Mouse (Mus musculus) CH12.LX (cell line): Measurements from ENCODE around the gene Ank2. TPM values are rescaled to one million over a fixed set of nuclear protein-coding genes. Genes with fewer than 3 reads are reported as not detected.

Experiments
- DNase-seq: peaks from one replicate; pipeline ENCODE4 v3.0.0-alpha.2; 2013; ENCODE audit errors: extremely low read depth
- H3K27ac ChIP-seq: 2 replicates; pipeline ENCODE4 v1.5.1; 2012; ENCODE audit warnings: low read depth, mild to moderate bottlenecking, control low read depth, moderate library complexity; ENCODE audit not compliant: insufficient read depth
- H3K27me3 ChIP-seq: replicated peaks from 2 replicates; pipeline ENCODE3; 2012; ENCODE audit warnings: inconsistent platforms
- H3K36me3 ChIP-seq, 2 experiments: replicated peaks in 1 of 2; 2 replicates each; pipeline versions ENCODE3 to v1.6.1; 2012; ENCODE audit warnings: inconsistent platforms in 1 of 2, low read length in 1 of 2, mild to moderate bottlenecking in 1 of 2, mixed read lengths in 1 of 2, moderate library complexity in 1 of 2; ENCODE audit not compliant: control insufficient read depth in 1 of 2, insufficient read depth in 1 of 2
- H3K4me1 ChIP-seq, 2 experiments: 2 replicates each; pipeline ENCODE4 v1.6.1; 2012; ENCODE audit warnings: inconsistent platforms in 1 of 2, moderate library complexity in 1 of 2; ENCODE audit not compliant: insufficient read depth in 2 of 2, control insufficient read depth in 1 of 2
- H3K4me2 ChIP-seq: 2 replicates; pipeline ENCODE4 v1.6.1; 2012; ENCODE audit warnings: low read depth, mild to moderate bottlenecking, control low read depth; ENCODE audit not compliant: poor library complexity, insufficient read depth, severe bottlenecking
- H3K4me3 ChIP-seq, 3 experiments: fragments of 150-350 bp in 1 of 3; sonication (generic) in 1 of 3; replicated peaks in 1 of 3; 2 replicates each; pipeline versions ENCODE3 to v1.5.1; 2011 to 2012; ENCODE audit warnings: low read depth in 2 of 3, low read length in 2 of 3, mild to moderate bottlenecking in 2 of 3, moderate library complexity in 2 of 3, control low read depth in 1 of 3, improper control_type of control experiment in 1 of 3, inconsistent platforms in 1 of 3, mixed read lengths in 1 of 3; ENCODE audit not compliant: poor library complexity in 1 of 3
- H3K79me2 ChIP-seq: replicated peaks from 2 replicates; pipeline ENCODE4 v1.6.1; 2012; ENCODE audit warnings: mild to moderate bottlenecking, moderate library complexity; ENCODE audit not compliant: control insufficient read depth, poor library complexity, insufficient read depth, severe bottlenecking; ENCODE audit errors: extremely low read depth
- H3K9ac ChIP-seq: 2 replicates; pipeline ENCODE4 v1.6.1; 2012; ENCODE audit warnings: low read depth, mild to moderate bottlenecking, control low read depth, moderate library complexity; ENCODE audit not compliant: insufficient read depth
- H3K9me3 ChIP-seq: replicated peaks from 2 replicates; pipeline ENCODE3; 2012; ENCODE audit warnings: low read length, inconsistent platforms, mixed read lengths
- CHD1 ChIP-seq: IDR thresholded peaks from 2 replicates; pipeline ENCODE4 v1.6.1; 2012; ENCODE audit warnings: low read depth, low read length, improper control_type of control experiment, inconsistent platforms
- E2F4 ChIP-seq: IDR thresholded peaks from 2 replicates; pipeline ENCODE4 v1.6.1; 2011; ENCODE audit warnings: low read depth, low read length, improper control_type of control experiment; ENCODE audit not compliant: insufficient replicate concordance
- ELF1 ChIP-seq: IDR thresholded peaks from 2 replicates; pipeline ENCODE4 v1.6.1; 2014; ENCODE audit warnings: low read depth, mild to moderate bottlenecking, inconsistent platforms, low read length, improper control_type of control experiment
- ETS1 ChIP-seq: conservative IDR thresholded peaks from 2 replicates; pipeline ENCODE4 v1.6.1; 2012; ENCODE audit warnings: low read depth, mild to moderate bottlenecking, inconsistent platforms, low read length, improper control_type of control experiment, moderate library complexity
- GABPA ChIP-seq: IDR thresholded peaks from 2 replicates; pipeline ENCODE4 v1.6.1; 2012; ENCODE audit warnings: low read depth, low read length, improper control_type of control experiment, inconsistent platforms; ENCODE audit not compliant: insufficient replicate concordance
- HCFC1 ChIP-seq: IDR thresholded peaks from 2 replicates; pipeline ENCODE4 v1.6.1; 2012; ENCODE audit warnings: low read depth, mild to moderate bottlenecking, inconsistent platforms, low read length, improper control_type of control experiment
- JUND ChIP-seq: conservative IDR thresholded peaks from 2 replicates; pipeline ENCODE4 v1.6.1; 2011; ENCODE audit warnings: low read depth, low read length, improper control_type of control experiment
- KAT2A ChIP-seq: IDR thresholded peaks from 2 replicates; pipeline ENCODE4 v1.6.1; 2012; ENCODE audit warnings: low read length, improper control_type of control experiment, inconsistent platforms; ENCODE audit not compliant: insufficient replicate concordance
- MAX ChIP-seq: IDR thresholded peaks from 2 replicates; pipeline ENCODE4 v1.6.1; 2011; ENCODE audit warnings: low read length, improper control_type of control experiment
- MAZ ChIP-seq: IDR thresholded peaks from 2 replicates; pipeline ENCODE4 v1.6.1; 2012; ENCODE audit warnings: low read depth, mild to moderate bottlenecking, inconsistent platforms, low read length, improper control_type of control experiment, moderate library complexity
- MYC ChIP-seq: IDR thresholded peaks from 2 replicates; pipeline ENCODE4 v1.6.1; 2011; ENCODE audit warnings: low read depth, mild to moderate bottlenecking, improper control_type of control experiment, low read length
- NRF1 ChIP-seq: IDR thresholded peaks from 2 replicates; pipeline ENCODE4 v1.6.1; 2014; ENCODE audit warnings: low read depth, mild to moderate bottlenecking, inconsistent platforms, low read length, improper control_type of control experiment, moderate library complexity
- POLR2A ChIP-seq: IDR thresholded peaks from 2 replicates; pipeline ENCODE4 v1.6.1; 2011; ENCODE audit warnings: low read depth, mild to moderate bottlenecking, improper control_type of control experiment, low read length
- RCOR1 ChIP-seq: conservative IDR thresholded peaks from 2 replicates; pipeline ENCODE4 v1.6.1; 2012; ENCODE audit warnings: low read depth, mild to moderate bottlenecking, inconsistent platforms, low read length, improper control_type of control experiment
- SIN3A ChIP-seq: IDR thresholded peaks from 2 replicates; pipeline ENCODE4 v1.6.1; 2012; ENCODE audit warnings: low read length, improper control_type of control experiment, inconsistent platforms
- TCF12 ChIP-seq: IDR thresholded peaks from 2 replicates; pipeline ENCODE4 v1.6.1; 2014; ENCODE audit warnings: low read depth, mild to moderate bottlenecking, inconsistent platforms, low read length, improper control_type of control experiment
- USF1 ChIP-seq: IDR thresholded peaks from 2 replicates; pipeline ENCODE4 v1.6.1; 2014; ENCODE audit warnings: low read depth, mild to moderate bottlenecking, inconsistent platforms, low read length, improper control_type of control experiment
- USF2 ChIP-seq: conservative IDR thresholded peaks from 2 replicates; pipeline ENCODE4 v1.6.1; 2011; ENCODE audit warnings: low read depth, low read length, improper control_type of control experiment
- ZNF384 ChIP-seq: IDR thresholded peaks from 2 replicates; pipeline ENCODE4 v1.6.1; 2012; ENCODE audit warnings: low read depth, low read length, improper control_type of control experiment, inconsistent platforms
- dilution Hi-C: fragments of 300-500 bp; cut with MboI; formaldehyde crosslinking; loops from 2 replicates; pipeline ENCODE4 v1.14.3; 2020; ENCODE audit warnings: low sequenced_read_pairs; ENCODE audit not compliant: extremely low pct_unique_long_range_greater_than_20kb, extremely low pct_ligation_motif_present
- in situ Hi-C: fragments of 300-500 bp; cut with MboI; formaldehyde crosslinking; loops from 3 replicates; pipeline ENCODE4 v1.14.3; 2019; ENCODE audit warnings: low sequenced_read_pairs, low pct_ligation_motif_present, low pct_unique_long_range_greater_than_20kb, mixed read lengths
- polyA plus RNA-seq: library from polyadenylated mRNA; unstranded; fragments of >175 nt; gene quantifications from 2 replicates; pipeline ENCODE4 v1.2.1, GENCODE M21; 2012; ENCODE audit warnings: low read depth; ENCODE audit not compliant: insufficient read length
- total RNA-seq, 2 experiments: library from RNA; depleted of rRNA; stranded (reverse); fragments of 300-350 nt in 1 of 2; fragments of >200 nt in 1 of 2; gene quantifications; 2 replicates each; pipeline ENCODE4 v1.2.3; 2012 to 2014

The Ank2 gene
- total and polyA plus RNA-seq, 3 experiments: 3.9 to 20.9 (median 12.2) TPM

GRCm38 (mm10) chr3:127525188-127525819 is 26.2 kb upstream of the Ank2 start:
- no peaks in the 10 kb centered on the region for H3K9me3 ChIP-seq
- DNase-seq: no peak
- no peaks in the 10 kb centered on the region for H3K79me2 ChIP-seq
- dilution Hi-C loops: no loop called here
- TF ChIP-seq MAZ (no peak), NRF1 (no peak)
- H3K4me1 ChIP-seq: peaks cover 4 to 16% of the 10 kb centered on the region in 2 experiments
- no peaks in the 10 kb centered on the region for H3K27me3 ChIP-seq
- no peaks in the 10 kb centered on the region for H3K36me3 ChIP-seq
- H3K9ac ChIP-seq: no peak overlapping the region
- in situ Hi-C loops: loop anchor here (25.0 kb wide), 1 partner anchor 188 kb away; no protein-coding TSS in a partner anchor
- no peak overlapping the region for H3K4me2 ChIP-seq
- H3K4me3 ChIP-seq: no peak overlapping the region
- H3K27ac ChIP-seq: no peak overlapping the region

- H3K79me2 ChIP-seq: no peaks in the 10 kb centered on the region
- H3K4me1 ChIP-seq: peaks cover 4 to 16% of the 10 kb centered on the region in 2 experiments
- no peak overlapping the region for H3K27ac ChIP-seq
- DNase-seq: no peak
- H3K36me3 ChIP-seq: no peaks in the 10 kb centered on the region
- no peak overlapping the region for H3K4me2 ChIP-seq
- no peaks in the 10 kb centered on the region for H3K9me3 ChIP-seq
- H3K4me3 ChIP-seq: no peak overlapping the region
- no peak for TF ChIP-seq JUND
- no peak for TF ChIP-seq POLR2A
- no peak for TF ChIP-seq HCFC1
- TF ChIP-seq SIN3A: no peak
- no peaks in the 10 kb centered on the region for H3K27me3 ChIP-seq
- no peak overlapping the region for H3K9ac ChIP-seq
- in situ Hi-C loops (no loop called here), dilution Hi-C loops (no loop called here)
These were observed 22.0 kb upstream of the Ank2 start for GRCm38 (mm10) chr3:127521156-127521555.

- no peaks in the 10 kb centered on the region for H3K79me2 ChIP-seq
- no peak for DNase-seq
These were observed 21.1 kb upstream of the Ank2 start for GRCm38 (mm10) chr3:127520300-127520699.

GRCm38 (mm10) chr3:127515251-127515650 is 16.1 kb upstream of the Ank2 start:
- Histone ChIP-seq H3K27ac (no peak overlapping the region), H3K36me3 (no peaks in the 10 kb centered on the region), H3K27me3 (no peaks in the 10 kb centered on the region), H3K9me3 (no peaks in the 10 kb centered on the region), H3K4me2 (no peak overlapping the region), H3K9ac (no peak overlapping the region), H3K4me3 (no peak overlapping the region), H3K4me1 (peaks cover 14 to 31% of the 10 kb centered on the region in 2 experiments), H3K79me2 (no peaks in the 10 kb centered on the region)
- dilution Hi-C loops (no loop called here), in situ Hi-C loops (no loop called here)
- no peak for DNase-seq
- TF ChIP-seq MYC (no peak), E2F4 (no peak), GABPA (no peak), SIN3A (no peak), TCF12 (no peak), NRF1 (no peak), ELF1 (no peak), RCOR1 (no peak), USF2 (no peak), MAX (no peak), ZNF384 (no peak), ETS1 (no peak), JUND (no peak), USF1 (no peak), KAT2A (no peak)

More at GRCm38 (mm10) chr3:127520300-127520699, 21.1 kb upstream of the Ank2 start:
- no peaks in the 10 kb centered on the region for H3K36me3 ChIP-seq
- no peak overlapping the region for H3K9ac ChIP-seq
- H3K27ac ChIP-seq: no peak overlapping the region
- no peak for TF ChIP-seq HCFC1
- no peak for TF ChIP-seq E2F4
- TF ChIP-seq CHD1: no peak
- H3K27me3 ChIP-seq: no peaks in the 10 kb centered on the region
- no peak overlapping the region for H3K4me3 ChIP-seq
- in situ Hi-C loops (no loop called here), dilution Hi-C loops (no loop called here)
- no peaks in the 10 kb centered on the region for H3K9me3 ChIP-seq
- no peak overlapping the region for H3K4me2 ChIP-seq
- peaks cover 0 to 9% of the 10 kb centered on the region in 2 experiments; a peak in 2 of 4 replicates for H3K4me1 ChIP-seq
